Mouse (Mus musculus) neural tube, embryonic 11.5 days (tissue): ENCODE measurements around the gene Tnfrsf13b. TPM values are rescaled to one million over a fixed set of nuclear protein-coding genes. Genes with fewer than 3 reads are reported as not detected.
"Not testable (repeated sequence)": the region's sequence is repeated elsewhere in the genome, so short reads cannot be mapped to it uniquely, and the experiment has no call there.

Source experiments
- ATAC-seq: fragments of 200-750 bp; cut with Nextera tagmentation; 2 replicates; pipeline ENCODE4 v1.8.0; 2017; ENCODE audit warnings: moderate number of reproducible peaks, mild to moderate bottlenecking, moderate TSS enrichment, moderate library complexity; ENCODE audit not compliant: insufficient read depth, low FRiP score, low TSS enrichment
- DNase-seq: peaks from one replicate; pipeline ENCODE4 v3.0.0-alpha.2; 2015; ENCODE audit warnings: low spot score
- H3K27ac ChIP-seq: fragments of 300-500 bp; sonication (generic); 2 replicates; pipeline ENCODE4 v1.5.1; 2014; ENCODE audit warnings: low read depth, mild to moderate bottlenecking, low read length
- H3K27me3 ChIP-seq: fragments of 300-500 bp; sonication (generic); 2 replicates; pipeline ENCODE4 v1.6.1; 2014; ENCODE audit warnings: mild to moderate bottlenecking, low read length, mixed read lengths; ENCODE audit not compliant: control insufficient read depth, insufficient read depth
- H3K36me3 ChIP-seq: fragments of 300-500 bp; sonication (generic); 2 replicates; pipeline ENCODE4 v1.6.1; 2014; ENCODE audit warnings: mild to moderate bottlenecking, low read length, moderate library complexity, mixed read lengths; ENCODE audit not compliant: control insufficient read depth, insufficient read depth
- H3K4me1 ChIP-seq: fragments of 300-500 bp; sonication (generic); 2 replicates; pipeline ENCODE4 v1.6.1; 2014; ENCODE audit warnings: low read length, mixed read lengths; ENCODE audit not compliant: control insufficient read depth, insufficient read depth
- H3K4me2 ChIP-seq: fragments of 300-500 bp; sonication (generic); 2 replicates; pipeline ENCODE4 v1.6.1; 2014; ENCODE audit warnings: low read depth, mild to moderate bottlenecking, moderate library complexity
- H3K4me3 ChIP-seq: fragments of 300-500 bp; sonication (generic); 2 replicates; pipeline ENCODE4 v1.5.1; 2014; ENCODE audit warnings: low read depth, low read length
- H3K9ac ChIP-seq: fragments of 300-500 bp; sonication (generic); 2 replicates; pipeline ENCODE4 v1.6.1; 2014; ENCODE audit warnings: mild to moderate bottlenecking, low read length
- H3K9me3 ChIP-seq: fragments of 300-500 bp; sonication (generic); 2 replicates; pipeline ENCODE4 v1.6.1; 2016; ENCODE audit warnings: low read length; ENCODE audit not compliant: control insufficient read depth
- WGBS: fragments of 180-500 bp; shearing (Covaris S2); extraction: QIAGEN DNeasy Blood & Tissue Kit; methylation state at CpG from one replicate; pipeline ENCODE4 v1.1.7; 2014; 5-methylcytosine and 5-hydroxymethylcytosine counted together
- polyA plus RNA-seq: library from polyadenylated mRNA; unstranded; fragments of >200 nt; fragmentation: Nextera tagmentation; extraction: Ambion mirVana; gene quantifications from 2 replicates; pipeline ENCODE4 v1.2.1, GENCODE M21; 2014

The Tnfrsf13b gene
- polyA plus RNA-seq, 1 experiment from 2014 or later, result 0.80 TPM

- 84% methylated on average over 11 of the region's 11 CpGs for WGBS
- Histone ChIP-seq H3K36me3 (peaks cover 56% of the 10 kb centered on the region), H3K4me1 (no peaks in the 10 kb centered on the region), H3K4me2 (no peak overlapping the region), H3K27me3 (no peaks in the 10 kb centered on the region), H3K27ac (no peak overlapping the region), H3K9ac (no peak overlapping the region), H3K9me3 (no peaks in the 10 kb centered on the region), H3K4me3 (no peak overlapping the region)
- DNase-seq, result no peak
- ATAC-seq, result no peak
These were observed 33.5 kb downstream of the Tnfrsf13b start for GRCm38 (mm10) chr11:61159796-61160732.

GRCm38 (mm10) chr11:61161121-61161520 is 34.6 kb downstream of the Tnfrsf13b start:
- Histone ChIP-seq H3K4me3 (no peak overlapping the region), H3K4me2 (no peak overlapping the region), H3K27me3 (no peaks in the 10 kb centered on the region), H3K27ac (no peak overlapping the region), H3K4me1 (no peaks in the 10 kb centered on the region), H3K9me3 (no peaks in the 10 kb centered on the region), H3K36me3 (peaks cover 57% of the 10 kb centered on the region), H3K9ac (no peak overlapping the region)
- ATAC-seq, result no peak
- 91% methylated on average over 13 of the region's 13 CpGs for WGBS
- DNase-seq, result no peak

- Histone ChIP-seq H3K4me3 (no peak overlapping the region), H3K9me3 (no peaks in the 10 kb centered on the region), H3K36me3 (peaks cover 64% of the 10 kb centered on the region), H3K4me1 (no peaks in the 10 kb centered on the region), H3K27me3 (no peaks in the 10 kb centered on the region), H3K4me2 (no peak overlapping the region), H3K9ac (no peak overlapping the region), H3K27ac (no peak overlapping the region)
- DNase-seq, result no peak
- ATAC-seq, result no peak
- WGBS, result 93% methylated on average over 14 of the region's 14 CpGs
These were observed 36.2 kb downstream of the Tnfrsf13b start for GRCm38 (mm10) chr11:61162776-61163175.

GRCm38 (mm10) chr11:61163341-61163740 is 36.8 kb downstream of the Tnfrsf13b start:
- no peak overlapping the region for H3K27ac ChIP-seq
- H3K4me3 ChIP-seq, result no peak overlapping the region
- H3K27me3 ChIP-seq, result no peaks in the 10 kb centered on the region
- 90% methylated on average over 3 of the region's 3 CpGs for WGBS
- no peak overlapping the region for H3K9ac ChIP-seq
- H3K36me3 ChIP-seq, result peaks cover 60% of the 10 kb centered on the region
- ATAC-seq (no peak), DNase-seq (no peak)
- H3K4me2 ChIP-seq, result no peak overlapping the region
- H3K4me1 ChIP-seq, result no peaks in the 10 kb centered on the region
- H3K9me3 ChIP-seq, result no peaks in the 10 kb centered on the region

GRCm38 (mm10) chr11:61164366-61164765 is 37.8 kb downstream of the Tnfrsf13b start:
- no peaks in the 10 kb centered on the region for H3K27me3 ChIP-seq
- no peak overlapping the region for H3K4me2 ChIP-seq
- H3K9ac ChIP-seq, result no peak overlapping the region
- ATAC-seq (no peak), DNase-seq (no peak)
- no peaks in the 10 kb centered on the region for H3K9me3 ChIP-seq
- no peak overlapping the region for H3K4me3 ChIP-seq
- no peaks in the 10 kb centered on the region for H3K4me1 ChIP-seq
- peaks cover 54% of the 10 kb centered on the region for H3K36me3 ChIP-seq
- 93% methylated on average over 6 of the region's 6 CpGs for WGBS
- H3K27ac ChIP-seq, result no peak overlapping the region

- Histone ChIP-seq H3K4me3 (no peak overlapping the region), H3K27ac (no peak overlapping the region), H3K4me1 (no peaks in the 10 kb centered on the region), H3K36me3 (peaks cover 50% of the 10 kb centered on the region), H3K27me3 (no peaks in the 10 kb centered on the region), H3K9ac (no peak overlapping the region), H3K4me2 (no peak overlapping the region), H3K9me3 (no peaks in the 10 kb centered on the region)
- no peak for DNase-seq
- WGBS, result 95% methylated on average over 10 of the region's 10 CpGs
- ATAC-seq, result no peak
These were observed 38.3 kb downstream of the Tnfrsf13b start for GRCm38 (mm10) chr11:61164881-61165280.

GRCm38 (mm10) chr11:61170184-61170583 is 43.6 kb downstream of the Tnfrsf13b start:
- DNase-seq, result no peak
- ATAC-seq, result no peak
- no peak overlapping the region for H3K9ac ChIP-seq
- peaks cover 10% of the 10 kb centered on the region for H3K4me1 ChIP-seq
- H3K4me2 ChIP-seq, result no peak overlapping the region
- no peaks in the 10 kb centered on the region for H3K27me3 ChIP-seq
- H3K36me3 ChIP-seq, result peaks cover 18% of the 10 kb centered on the region
- H3K27ac ChIP-seq, result no peak overlapping the region
- no peaks in the 10 kb centered on the region for H3K9me3 ChIP-seq
- WGBS, result 95% methylated on average over 5 of the region's 5 CpGs
- H3K4me3 ChIP-seq, result no peak overlapping the region

GRCm38 (mm10) chr11:61173477-61173876 is 46.9 kb downstream of the Tnfrsf13b start:
- 49% methylated on average over 15 of the region's 15 CpGs for WGBS
- not testable (repeated sequence) for H3K27ac ChIP-seq, H3K27me3 ChIP-seq, H3K4me1 ChIP-seq, H3K36me3 ChIP-seq, ATAC-seq, H3K9ac ChIP-seq, H3K9me3 ChIP-seq
- H3K4me3 ChIP-seq, result peak overlapping the region; percentile 99
- peak; percentile 8 for DNase-seq
- peak overlapping the region; percentile 70 for H3K4me2 ChIP-seq

- WGBS, result 0% methylated on average over 28 of the region's 28 CpGs
- H3K4me2 ChIP-seq, result peak overlapping the region; percentile 70
- DNase-seq (peak; percentile 87), ATAC-seq (peak; percentile 49)
- peak overlapping the region; percentile 99 for H3K9ac ChIP-seq
- H3K9me3 ChIP-seq, result no peaks in the 10 kb centered on the region
- H3K27ac ChIP-seq, result peak overlapping the region; percentile 91
- peaks cover 2% of the 10 kb centered on the region; the same call in 1 of the 2 replicates for H3K36me3 ChIP-seq
- H3K27me3 ChIP-seq, result no peaks in the 10 kb centered on the region
- H3K4me3 ChIP-seq, result peak overlapping the region; percentile 99
- H3K4me1 ChIP-seq, result peaks cover 10% of the 10 kb centered on the region
These were observed 47.8 kb downstream of the Tnfrsf13b start for GRCm38 (mm10) chr11:61174291-61174820.
